In the genomic region with DNA sequence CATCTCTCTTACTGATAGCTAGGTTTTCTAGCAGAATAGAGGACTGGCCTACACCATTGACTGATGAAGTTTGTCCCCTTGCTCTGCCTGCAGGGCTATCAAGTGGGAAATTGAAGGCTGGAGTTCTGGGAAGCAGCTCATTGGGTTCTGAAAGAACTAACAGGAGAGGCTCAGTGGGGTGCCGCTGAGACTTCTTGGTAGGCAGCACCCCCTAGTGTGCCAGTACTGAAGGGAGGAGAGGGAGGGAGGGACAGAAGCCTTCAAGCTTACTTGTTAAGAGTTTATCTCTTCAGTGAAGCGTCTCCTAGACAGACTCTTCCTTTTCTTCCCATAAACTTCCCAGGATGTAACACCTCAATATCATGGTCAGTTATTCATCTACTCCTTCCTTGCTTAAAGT, we compare ENCODE assay signal across 8 mouse cellular contexts. TPM values are rescaled to one million over a fixed set of nuclear protein-coding genes. Genes with fewer than 3 reads are reported as not detected.
DNase-seq lines count a peak whose midpoint lies in the region; TF ChIP-seq lines count a peak whose summit lies in the region.

No protein-coding gene starts in this region.

- 0 out of 2 replicates have a peak, but pooled peaks have one; percentile 34 for TF ChIP-seq EP300 in heart, adult 2 months (IDR thresholded peaks at IDR 0.05; ENCODE audit: insufficient read depth, low read depth, low read length)

- H3K27ac ChIP-seq in heart, adult 2 months: no peak overlapping the region
- H3K27ac ChIP-seq in spleen, adult 2 months (ENCODE audit: insufficient read depth, low read length): no peak overlapping the region
- no peak overlapping the region for H3K27ac ChIP-seq in bone marrow, adult 2 months (ENCODE audit: control insufficient read depth, insufficient read depth, low read depth, low read length, poor library complexity)
- no peak overlapping the region for H3K27ac ChIP-seq in olfactory bulb, adult 2 months (ENCODE audit: insufficient read depth, low read depth, low read length)

- peak; percentile 17 to 55 for DNase-seq in heart, adult 2 months
- DNase-seq in heart, postnatal 25 days (ENCODE audit: low spot score): no peak
- peak; percentile 12 to 42 for DNase-seq in spleen, adult 2 months (ENCODE audit: low read depth in 1 of 2, low spot score in 2 of 2)
- no peak for DNase-seq in spleen, postnatal 4 days (ENCODE audit: low spot score in 2 of 2)
- DNase-seq in kidney, postnatal 25 days: peak; percentile 46 to 48
- no peak for DNase-seq in urinary bladder, postnatal 4 days (ENCODE audit: low spot score in 2 of 2)

- no peaks in the 10 kb centered on the region for H3K36me3 ChIP-seq in heart, adult 2 months (ENCODE audit: control insufficient read depth, insufficient read depth, low read length)
- no peaks in the 10 kb centered on the region for H3K36me3 ChIP-seq in spleen, adult 2 months (ENCODE audit: control insufficient read depth, insufficient read depth, low read length)

- H3K4me1 ChIP-seq in heart, adult 2 months (ENCODE audit: control insufficient read depth, insufficient read depth, low read length): no peaks in the 10 kb centered on the region
- no peaks in the 10 kb centered on the region for H3K4me1 ChIP-seq in spleen, adult 2 months (ENCODE audit: control insufficient read depth, insufficient read depth, insufficient read length)
- H3K4me1 ChIP-seq in bone marrow, adult 2 months (ENCODE audit: control insufficient read depth, insufficient read depth, low read length): no peaks in the 10 kb centered on the region; the same call in 1 of the 2 replicates
- no peaks in the 10 kb centered on the region for H3K4me1 ChIP-seq in olfactory bulb, adult 2 months (ENCODE audit: control insufficient read depth, insufficient read depth, low read length)

- WGBS in heart, adult 2 months: 23% methylated on average over 2 of the region's 2 CpGs
- 18% methylated on average over 2 of the region's 2 CpGs for WGBS in spleen, adult 2 months
- WGBS in bone marrow, adult 2 months: 16% methylated on average over 2 of the region's 2 CpGs
- 10% methylated on average over 2 of the region's 2 CpGs for WGBS in olfactory bulb, adult 2 months

- no peak overlapping the region for H3K4me3 ChIP-seq in heart, adult 2 months
- no peak overlapping the region for H3K4me3 ChIP-seq in spleen, adult 2 months (ENCODE audit: extremely low read depth, insufficient read depth, insufficient read length)
- no peak overlapping the region for H3K4me3 ChIP-seq in bone marrow, adult 2 months (replicated peaks; ENCODE audit: control insufficient read depth, low read depth, low read length)
- no peak overlapping the region for H3K4me3 ChIP-seq in olfactory bulb, adult 2 months (ENCODE audit: insufficient read depth, low read depth, low read length)

- peak; percentile 84 for TF ChIP-seq CTCF in heart, adult 2 months (IDR thresholded peaks at IDR 0.05)
- peak; percentile 61; the same call in 1 of the 2 replicates for TF ChIP-seq CTCF in spleen, adult 2 months (IDR thresholded peaks at IDR 0.05; ENCODE audit: extremely low read depth, insufficient read depth, insufficient read length, insufficient replicate concordance)
- peak; percentile 72 for TF ChIP-seq CTCF in bone marrow, adult 2 months (IDR thresholded peaks at IDR 0.05; ENCODE audit: control insufficient read depth, insufficient read depth, low read length)
- TF ChIP-seq CTCF in olfactory bulb, adult 2 months (IDR thresholded peaks at IDR 0.05; ENCODE audit: insufficient read depth, low read depth, low read length): 0 out of 2 replicates have a peak, but pooled peaks have one; percentile 31

- H3K9ac ChIP-seq in heart, adult 2 months (ENCODE audit: low read depth, low read length): no peak overlapping the region

- intact Hi-C loops in heart, adult 2 months (cut with DNase I): loop anchor here (1.0 to 5.0 kb wide), 4 partner anchors 178 to 486 kb away; no protein-coding TSS in a partner anchor
- intact Hi-C loops in heart, postnatal 25 days (cut with DNase I): loop anchor here (2.0 kb wide), 3 partner anchors 178 to 364 kb away; no protein-coding TSS in a partner anchor

- H3K27me3 ChIP-seq in heart, adult 2 months (ENCODE audit: control insufficient read depth, insufficient read depth, low read length): no peaks in the 10 kb centered on the region
- H3K27me3 ChIP-seq in spleen, adult 2 months (ENCODE audit: control insufficient read depth, insufficient read depth, low read length): no peaks in the 10 kb centered on the region

- no peaks in the 10 kb centered on the region for H3K79me2 ChIP-seq in heart, adult 2 months (replicated peaks; ENCODE audit: control insufficient read depth, insufficient read depth, low read length)

- no peak for TF ChIP-seq POLR2A in heart, adult 2 months (IDR thresholded peaks at IDR 0.05; ENCODE audit: insufficient read depth, low read depth, low read length)
- TF ChIP-seq POLR2A in spleen, adult 2 months (IDR thresholded peaks at IDR 0.05; ENCODE audit: low read depth, low read length): no peak
- no peak for TF ChIP-seq POLR2A in bone marrow, adult 2 months (IDR thresholded peaks at IDR 0.05; ENCODE audit: borderline replicate concordance, control insufficient read depth, low read depth, low read length)
- TF ChIP-seq POLR2A in olfactory bulb, adult 2 months (IDR thresholded peaks at IDR 0.05; ENCODE audit: insufficient read depth, low read depth, low read length): no peak

RNA-seq across cellular contexts. Expression of gene Gatm, which starts 52.8 kb away (rescaled TPM):
- total RNA-seq in heart, adult 2 months (2021): 1 to 10 TPM; 3.1 to 3.3 TPM
- 4.4 and 4.7 TPM in 2 replicates for polyA plus RNA-seq in heart, adult 2 months (2012; rRNA removed)
- total RNA-seq in heart, postnatal 25 days (2021): 1 to 10 TPM; 4.4 to 4.8 TPM
- polyA plus RNA-seq in spleen, adult 2 months (2012; rRNA removed): 16.3 and 17.4 TPM in 2 replicates
- polyA plus RNA-seq in bone marrow, adult 2 months (2011; ENCODE audit: insufficient read depth, insufficient read length, low replicate concordance, missing spikeins): 16.6 and 19.8 TPM in 2 replicates
- not detected in 2 replicates for polyA plus RNA-seq in olfactory bulb, adult 2 months (2012; ENCODE audit: insufficient read depth, insufficient read length, low replicate concordance, missing spikeins)

Comparison
In these comparisons a context has a peak if more than half of its experiments do, and no peak if none do; other contexts are left out.
1. DNase-seq: peak in heart, adult 2 months (2 of 2), spleen, adult 2 months (2 of 2) and kidney, postnatal 25 days (2 of 2); none in heart, postnatal 25 days (single experiment), spleen, postnatal 4 days (0 of 2) and urinary bladder, postnatal 4 days (0 of 2).
2. CTCF ChIP-seq: peak in every context shown above with its lines; median percentile 84 in heart, adult 2 months; 72 in bone marrow, adult 2 months; 61 in spleen, adult 2 months; 31 in olfactory bulb, adult 2 months.